Mouse (Mus musculus) left cerebral cortex, adult 8-10 months (tissue): ENCODE measurements around the gene Lamc1. TPM values are rescaled to one million over a fixed set of nuclear protein-coding genes. Genes with fewer than 3 reads are reported as not detected.
"Not testable (repeated sequence)": the region's sequence is repeated elsewhere in the genome, so short reads cannot be mapped to it uniquely, and the experiment has no call there.

ENCODE experiments used
- DNase-seq, 2 experiments: peaks; one replicate each; pipeline ENCODE4 v3.0.0; 2022; ENCODE audit warnings: low spot score in 2 of 2
- total RNA-seq, 4 experiments: library from RNA; stranded (reverse); gene quantifications; 2 replicates each; pipeline ENCODE4 v1.2.4; 2022

The Lamc1 gene
- total RNA-seq, result 10 to 100 TPM; 23.8 to 28.5 (median 27.2) TPM

DNA sequence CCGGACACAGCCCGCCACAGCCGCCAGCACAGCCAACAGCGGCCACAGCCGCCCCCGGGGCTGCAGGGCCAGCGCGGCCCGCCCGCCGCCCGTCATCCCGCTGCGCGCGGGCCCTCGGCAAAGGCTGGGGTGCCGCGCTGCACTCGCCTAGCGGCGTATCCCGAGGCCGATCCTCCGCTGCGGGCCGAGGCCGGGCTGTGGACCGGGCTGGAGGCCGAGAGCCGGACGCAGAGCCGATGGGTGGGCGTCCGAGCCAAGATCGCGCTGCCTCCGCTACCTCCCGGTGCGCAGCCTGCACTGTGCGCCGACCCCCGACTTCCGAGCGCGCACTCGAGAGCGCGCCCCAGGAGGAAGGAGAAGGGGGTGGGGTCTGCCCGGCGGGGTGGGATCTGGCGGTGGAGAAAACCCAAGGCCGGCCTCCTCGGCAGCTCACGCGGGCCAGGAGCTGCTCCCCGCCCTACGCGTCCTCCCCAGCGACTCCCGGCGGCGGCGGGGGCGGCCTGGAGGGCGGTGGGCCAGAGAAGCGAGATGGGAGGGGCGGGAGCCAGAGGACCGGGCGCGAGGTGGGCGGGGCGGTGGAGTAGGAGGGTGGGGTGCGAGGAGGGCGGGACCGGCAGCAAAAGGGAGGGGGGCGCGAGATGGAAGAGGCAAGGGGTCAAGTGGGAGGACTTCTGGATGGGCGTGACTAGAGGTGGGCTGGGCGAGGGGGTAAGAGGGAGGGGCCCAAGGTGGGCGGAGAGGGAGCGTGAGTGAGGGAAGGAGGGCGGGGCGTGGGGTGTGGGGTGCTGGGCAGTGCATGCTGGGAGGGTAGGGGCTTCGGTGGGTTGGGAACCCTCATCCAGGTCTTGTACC, at the start of gene Lamc1:
TSS of gene Lamc1 (minus strand) at position 343 of the 852 bp plus-strand sequence.
- DNase-seq, result peak; percentile 60 to 76

DNA sequence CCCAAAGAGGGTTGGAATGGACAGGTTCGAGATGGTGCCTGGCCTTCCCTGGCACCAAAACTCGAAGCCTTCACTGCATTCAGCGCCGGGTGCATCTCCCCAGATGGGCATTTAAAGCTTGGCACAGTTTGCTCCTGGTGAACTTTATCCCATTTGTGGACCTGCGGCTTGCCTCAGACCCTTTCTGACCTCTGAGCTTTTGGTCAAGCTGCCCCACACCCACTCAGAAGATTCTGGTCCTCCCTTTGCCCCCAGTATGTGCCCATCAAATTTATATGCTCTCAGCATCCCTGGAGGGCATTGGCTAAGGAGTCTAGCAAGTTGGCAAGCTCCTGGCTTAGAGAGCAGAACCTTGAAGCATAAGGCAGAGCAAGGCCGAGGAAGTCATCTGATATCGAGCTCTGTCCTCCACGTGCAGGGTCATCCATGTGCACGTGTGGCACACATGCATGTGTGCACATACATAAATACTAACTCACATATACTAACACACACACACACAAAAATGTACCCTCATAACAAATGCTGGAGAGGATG, 48.2 kb upstream of the Lamc1 start:
- DNase-seq, result no peak

DNA sequence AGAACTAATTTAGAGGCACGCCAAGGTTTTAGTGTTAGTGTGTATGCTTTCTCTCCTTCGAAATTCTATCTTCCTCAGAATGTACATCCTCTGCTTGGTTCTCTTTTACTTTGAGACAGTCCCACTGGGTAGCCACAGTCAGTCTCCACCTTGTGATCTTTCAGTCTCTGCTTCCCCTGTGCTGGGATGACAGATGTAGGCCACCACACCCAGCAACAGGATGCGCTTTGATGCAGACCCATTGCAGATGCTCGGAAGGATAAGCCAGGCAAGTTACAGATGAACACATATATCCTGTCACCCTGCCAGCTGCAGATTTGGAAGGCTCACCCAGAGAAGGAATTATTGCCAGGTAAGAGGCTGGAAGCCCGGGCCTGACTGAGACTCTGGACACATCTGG, 47.2 kb upstream of the Lamc1 start:
- no peak for DNase-seq

DNA sequence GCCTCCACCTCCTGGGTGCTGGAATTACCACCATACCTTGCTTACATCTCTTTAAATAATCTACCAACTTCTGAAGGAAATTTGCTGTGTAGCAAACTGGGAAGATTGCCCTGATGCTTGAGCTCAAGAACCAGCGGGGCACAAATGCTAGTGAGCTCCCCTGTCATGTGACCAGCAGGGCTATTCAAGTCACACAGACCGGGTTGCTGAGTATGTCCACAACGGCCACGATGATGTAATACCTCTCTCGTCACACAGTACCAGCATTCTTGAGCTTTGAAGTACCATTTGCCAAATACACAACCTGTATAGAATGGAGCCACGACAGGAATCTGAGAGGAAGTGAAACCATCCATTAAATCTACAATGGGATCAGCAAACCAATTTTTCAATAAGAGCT, 46.0 kb upstream of the Lamc1 start:
- DNase-seq, result no peak

DNA sequence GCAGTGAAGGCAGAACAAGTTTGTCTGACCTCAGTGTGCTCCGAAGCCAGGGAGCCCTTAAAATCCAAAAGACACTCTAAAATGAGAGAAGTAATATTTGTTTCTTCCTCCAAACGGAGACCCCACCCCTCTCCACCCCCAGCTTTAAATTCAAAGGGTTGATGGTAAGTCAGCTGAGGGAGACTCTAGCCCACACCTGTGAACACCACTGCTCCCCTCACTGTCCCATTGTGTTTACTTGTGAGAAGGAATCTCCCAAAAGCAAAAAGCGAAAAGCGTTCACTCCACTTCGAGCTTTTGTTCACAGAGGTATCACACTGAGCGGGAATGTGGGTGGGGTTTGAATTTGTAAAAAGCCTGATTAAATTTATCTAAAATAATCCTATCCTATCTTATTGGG, 43.9 kb upstream of the Lamc1 start:
- DNase-seq, result no peak

DNA sequence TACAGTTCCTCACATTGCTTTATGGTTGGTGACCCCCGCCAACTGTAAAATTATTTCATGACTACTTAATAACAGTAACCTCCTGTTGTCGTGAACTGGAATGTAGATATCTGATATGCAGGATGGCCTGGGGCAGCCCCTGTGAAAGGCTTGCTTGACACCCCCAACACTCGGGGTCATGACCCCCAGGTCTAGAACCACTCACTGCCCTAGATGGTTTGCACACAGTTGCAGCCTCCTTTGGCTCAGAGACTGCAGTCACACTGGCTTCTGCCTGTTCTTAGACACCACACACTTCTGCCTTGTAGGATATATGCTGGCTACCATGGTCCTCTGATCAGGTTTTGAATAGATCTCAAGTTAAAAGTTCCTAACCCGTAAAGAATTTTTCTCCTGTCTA, 41.5 kb upstream of the Lamc1 start:
- DNase-seq, result no peak

DNA sequence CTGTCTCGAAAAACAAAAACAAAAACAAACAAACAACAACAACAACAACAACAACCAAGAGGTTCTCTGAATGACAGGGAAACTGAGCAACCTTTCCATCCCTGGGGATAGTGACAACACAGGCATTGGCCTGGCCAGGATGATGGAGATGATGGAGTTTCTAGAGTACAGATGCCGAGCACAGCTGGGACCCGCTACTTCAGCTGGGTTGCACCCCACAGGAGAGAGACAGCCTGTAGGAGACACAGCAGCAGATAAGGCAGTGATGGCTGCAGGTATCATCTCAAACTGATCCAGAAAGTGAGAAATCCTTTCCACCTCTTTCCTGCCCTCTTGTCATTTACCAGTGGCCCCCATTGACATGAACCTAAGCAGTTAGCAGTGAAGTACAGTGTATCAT, 39.3 kb upstream of the Lamc1 start:
- DNase-seq, result no peak

DNA sequence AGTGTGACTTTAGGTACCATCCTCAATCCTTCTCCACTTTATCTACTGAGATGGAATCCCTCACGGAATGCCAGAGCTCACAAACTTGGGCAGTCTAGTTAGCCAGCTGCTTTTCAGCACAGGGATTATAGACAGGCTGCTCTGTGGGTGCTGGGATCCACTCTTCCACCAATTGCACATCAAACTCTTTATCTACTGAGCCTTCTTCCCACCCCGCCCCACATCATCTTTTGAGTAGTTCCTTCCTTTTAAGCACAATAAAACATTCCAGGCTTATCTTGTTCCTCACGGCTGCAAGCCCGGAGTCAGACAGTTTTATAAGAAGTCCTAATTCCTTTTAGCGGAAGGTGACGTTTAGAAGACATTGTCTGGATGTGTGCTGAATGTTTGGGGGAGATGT, 36.4 kb upstream of the Lamc1 start:
- DNase-seq, result no peak

DNA sequence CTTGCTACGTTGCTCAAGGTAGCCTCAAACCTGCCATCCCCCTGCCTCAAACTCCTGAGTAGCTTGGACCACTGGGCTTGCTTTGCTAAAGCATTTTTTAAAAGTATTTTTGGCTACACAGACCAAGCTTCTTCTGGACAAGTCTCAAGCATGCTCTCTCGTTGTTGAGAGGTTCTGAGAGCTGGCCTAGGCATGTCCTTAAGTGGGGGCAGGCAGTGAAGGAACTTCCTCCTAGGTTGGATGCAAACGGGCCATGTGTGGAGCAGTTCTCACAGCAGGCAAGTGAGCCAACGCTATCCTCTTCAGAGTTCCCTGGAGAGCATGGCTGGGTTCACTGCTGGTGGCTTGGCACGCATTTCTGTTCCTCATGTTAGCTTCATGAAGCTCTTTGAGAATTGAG, 34.5 kb upstream of the Lamc1 start:
- no peak for DNase-seq

DNA sequence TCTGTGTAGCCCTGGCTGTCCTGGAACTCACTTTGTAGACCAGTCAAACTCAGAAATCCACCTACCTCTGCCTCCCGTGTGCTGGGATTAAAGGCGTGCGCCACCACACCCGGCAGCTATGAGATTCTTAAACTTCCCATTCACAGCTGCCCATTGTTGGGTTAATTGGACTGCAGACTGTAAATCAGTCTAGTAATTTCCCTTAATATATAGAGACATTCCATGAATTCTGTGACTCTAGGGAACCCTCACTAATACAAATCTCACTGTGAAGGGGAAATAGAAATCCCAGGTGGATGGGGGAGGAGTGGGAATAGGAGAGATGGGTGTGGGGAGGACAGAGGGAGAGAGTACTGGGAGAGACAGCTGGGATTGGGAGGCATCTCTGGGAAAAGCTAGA, 29.3 kb upstream of the Lamc1 start:
- DNase-seq, result no peak

DNA sequence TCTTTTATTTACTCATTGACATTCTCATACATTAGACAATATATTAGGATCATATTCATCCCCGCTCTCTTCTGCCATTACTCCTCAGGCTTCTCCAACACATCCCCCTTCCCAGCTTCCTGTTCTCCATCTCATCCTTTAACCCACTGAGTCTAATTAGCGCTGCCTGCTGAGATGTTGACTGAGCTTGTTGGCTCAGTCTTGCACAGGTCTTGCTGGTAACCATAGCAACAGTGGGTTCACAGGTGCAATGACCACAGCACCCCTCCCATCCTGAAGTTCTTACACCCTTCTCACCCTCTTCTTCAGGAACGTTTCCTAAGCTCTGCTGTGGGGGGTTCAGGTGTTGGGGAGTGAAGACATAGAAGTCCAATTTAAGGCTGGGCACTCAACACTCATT, 28.0 kb upstream of the Lamc1 start:
- DNase-seq, result no peak

DNA sequence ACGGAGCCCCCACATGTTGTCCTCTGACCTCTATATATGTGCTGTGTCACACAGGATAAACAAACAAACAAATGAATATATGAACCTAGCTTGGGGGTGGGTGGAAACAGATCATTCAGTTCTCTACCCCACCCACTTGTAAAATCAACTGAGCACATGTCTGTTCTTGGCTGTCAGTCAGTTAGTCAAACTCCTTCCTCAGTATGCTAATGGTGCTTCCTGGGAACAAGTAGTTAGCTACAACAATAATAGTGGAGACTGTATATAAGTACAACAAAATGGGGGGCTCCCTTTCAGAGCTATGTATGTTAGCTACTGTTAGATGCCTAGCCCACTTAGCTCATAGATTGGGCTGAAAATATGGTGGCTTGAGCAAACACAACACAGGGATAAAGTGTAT, 24.6 kb upstream of the Lamc1 start:
- no peak for DNase-seq

DNA sequence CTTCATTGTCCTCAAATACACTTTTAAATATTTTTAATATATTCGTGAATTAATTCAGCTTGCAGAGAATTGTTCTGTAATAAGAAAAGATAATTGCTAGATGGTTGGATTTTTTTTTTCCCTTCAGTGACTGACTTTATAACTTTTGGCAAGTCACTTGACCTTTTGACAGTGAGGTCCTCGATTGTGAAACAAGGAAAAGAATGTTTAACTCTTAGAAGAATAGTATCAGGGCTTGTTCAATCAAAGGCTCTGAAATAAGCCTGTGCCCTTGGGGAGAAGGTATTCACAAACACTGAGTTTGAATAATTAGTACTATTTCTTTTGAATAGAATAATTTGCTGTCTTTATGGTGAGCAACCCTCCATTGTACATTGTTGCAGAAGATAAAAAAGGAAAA, 21.9 kb upstream of the Lamc1 start:
- DNase-seq, result no peak

DNA sequence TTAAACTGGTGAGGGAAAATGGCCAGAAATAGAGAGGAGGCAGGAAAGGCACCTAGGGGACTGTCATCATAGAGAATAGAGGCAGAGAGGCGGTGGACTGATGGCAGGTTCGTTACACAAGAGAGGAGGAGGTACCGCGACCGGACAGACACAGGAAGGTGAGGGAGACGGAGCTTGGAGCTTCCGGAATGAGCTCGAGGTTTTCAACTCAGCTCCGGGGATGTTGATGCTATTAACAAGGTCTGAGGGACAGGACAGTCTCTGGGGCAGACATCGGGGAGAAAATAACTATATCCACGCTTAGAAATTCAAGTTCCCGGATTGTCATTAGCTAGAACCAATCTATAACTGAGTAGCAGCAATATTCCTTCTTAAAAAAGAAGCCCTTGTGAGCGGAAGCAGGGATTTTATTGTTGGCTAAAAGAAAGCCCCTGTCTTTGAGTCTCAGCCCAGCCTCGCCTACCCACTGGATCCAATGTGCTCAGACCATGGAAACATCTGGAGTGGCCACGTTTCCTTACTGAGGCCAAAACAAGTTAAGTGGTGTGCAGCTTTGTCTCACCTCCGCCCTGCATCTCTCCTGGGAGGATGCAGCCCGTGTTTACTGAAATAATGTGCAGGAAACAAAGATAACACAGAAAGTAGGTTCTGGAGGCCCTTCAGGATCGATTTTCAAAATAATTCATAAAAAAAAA, 21.3 kb upstream of the Lamc1 start:
- no peak for DNase-seq

DNA sequence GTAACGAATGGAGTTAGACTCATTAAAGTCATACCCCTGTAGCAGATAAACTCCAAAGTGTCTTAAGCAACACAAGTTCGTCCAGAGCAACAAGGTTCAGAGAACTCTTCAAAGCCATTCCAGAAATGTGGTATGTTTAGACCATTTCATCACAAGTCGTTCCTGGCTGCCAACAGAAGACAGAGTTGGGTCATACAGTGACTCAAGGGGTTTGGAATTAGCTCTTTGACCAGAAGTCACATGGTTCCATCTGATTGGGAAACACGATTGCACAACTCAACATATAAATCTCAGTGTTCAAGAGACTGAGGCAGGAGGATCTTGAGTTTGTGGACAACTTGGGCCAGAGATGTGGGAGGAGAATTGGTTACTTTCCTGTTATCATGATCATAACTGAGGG, 18.4 kb upstream of the Lamc1 start:
- no peak for DNase-seq

DNA sequence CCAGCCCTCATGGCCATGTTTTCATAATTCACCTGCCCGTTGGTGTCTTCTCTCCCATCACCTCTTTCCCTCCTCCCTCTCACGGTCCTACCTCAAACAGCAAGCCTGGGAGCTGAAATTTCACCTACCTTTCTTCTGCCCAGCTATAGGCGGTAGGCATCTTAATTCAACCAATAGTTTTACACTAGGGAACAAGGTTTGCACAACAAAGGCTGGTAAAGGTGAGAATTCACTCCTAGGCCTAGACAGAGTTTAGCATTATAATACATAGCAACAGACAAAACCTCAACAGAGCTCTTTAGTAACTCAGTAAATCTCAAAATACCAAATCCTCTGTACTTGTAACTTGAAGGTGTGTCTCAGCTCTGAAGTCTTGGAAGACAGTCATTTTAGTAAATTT, 15.1 kb upstream of the Lamc1 start:
- DNase-seq, result no peak

DNA sequence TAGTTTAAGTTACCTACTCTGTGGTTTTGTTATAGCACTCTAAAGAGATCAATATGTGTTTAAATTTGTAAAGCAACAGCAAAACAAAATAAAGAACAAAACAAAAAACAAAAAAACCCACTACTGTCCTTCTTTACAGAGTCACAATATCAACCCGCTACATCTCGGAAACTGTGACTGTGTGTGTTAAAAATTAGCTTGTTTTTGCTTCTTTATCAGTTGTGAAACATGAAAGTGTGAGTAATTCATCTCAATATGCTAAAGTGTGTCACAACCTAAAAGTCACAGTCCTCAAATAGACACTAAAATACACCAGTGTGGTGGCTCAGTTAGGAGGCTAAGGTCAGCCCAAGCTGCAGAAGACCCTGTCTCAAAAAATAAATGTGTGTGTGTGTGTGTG, 14.5 kb upstream of the Lamc1 start:
- DNase-seq, result no peak

DNA sequence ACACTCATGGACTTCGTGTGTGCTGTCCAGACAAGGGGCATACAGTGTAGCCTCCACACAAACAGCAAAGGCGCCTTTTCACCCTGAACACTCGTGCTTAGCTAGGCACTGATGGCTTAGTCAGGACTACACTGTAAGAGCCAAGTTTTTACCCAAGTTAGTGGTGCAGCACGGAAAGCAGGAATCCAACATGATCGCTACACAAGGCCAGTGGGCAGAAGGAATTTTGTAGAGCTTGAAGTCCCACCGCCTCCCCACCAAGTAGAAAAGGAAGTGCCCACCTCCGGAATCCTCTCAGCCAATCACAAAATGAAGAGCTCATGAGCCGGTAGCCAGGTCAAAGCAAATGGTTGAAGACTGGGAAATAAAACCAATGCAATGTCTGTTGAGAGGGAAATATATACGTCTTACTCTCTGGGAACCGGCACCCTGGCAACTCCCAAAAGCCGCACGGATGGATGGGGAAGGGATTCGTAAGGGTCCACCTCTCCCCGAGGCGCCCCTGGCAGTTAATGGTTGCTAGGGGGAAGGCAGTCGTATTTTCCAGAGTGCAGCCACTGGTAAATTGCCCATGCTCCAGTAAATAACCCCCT, 13.2 kb upstream of the Lamc1 start:
- DNase-seq, result no peak

DNA sequence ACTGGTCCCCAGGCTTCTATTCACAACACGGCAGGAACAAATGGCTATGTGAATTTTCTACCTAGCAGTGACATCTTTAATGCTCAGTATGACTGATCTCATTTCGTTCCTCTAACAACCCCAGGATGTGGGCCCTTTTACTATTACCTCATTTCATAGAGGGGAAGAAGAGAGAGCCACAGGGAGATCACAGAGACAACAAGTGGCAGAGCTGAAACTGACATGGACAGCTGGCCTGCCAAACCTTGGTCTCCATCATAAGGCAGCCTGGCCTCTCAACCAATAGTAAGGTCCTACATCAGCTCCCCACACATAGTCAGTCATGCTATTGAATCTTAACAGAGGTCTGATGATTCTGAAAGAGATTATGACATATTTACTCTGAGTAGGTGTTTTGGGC, 12.4 kb upstream of the Lamc1 start:
- no peak for DNase-seq

DNA sequence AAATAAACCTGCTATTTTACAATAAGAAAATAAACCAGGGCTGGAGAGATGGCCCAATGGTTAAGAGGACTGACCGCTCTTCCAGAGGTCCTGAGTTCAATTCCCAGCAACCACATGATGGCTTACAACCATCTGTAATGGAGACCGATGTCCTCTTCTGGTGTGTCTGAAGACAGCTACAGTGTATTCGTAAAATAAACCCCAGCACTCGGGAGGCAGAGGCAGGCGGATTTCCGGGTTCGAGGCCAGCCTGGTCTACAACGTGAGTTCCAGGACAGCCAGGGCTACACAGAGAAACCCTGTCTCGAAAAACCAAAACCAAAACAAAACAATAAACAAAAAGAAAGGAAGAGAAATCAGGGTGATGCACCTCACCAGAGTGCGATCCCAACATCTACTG, 2.9 kb upstream of the Lamc1 start:
- not testable (repeated sequence) for DNase-seq

DNA sequence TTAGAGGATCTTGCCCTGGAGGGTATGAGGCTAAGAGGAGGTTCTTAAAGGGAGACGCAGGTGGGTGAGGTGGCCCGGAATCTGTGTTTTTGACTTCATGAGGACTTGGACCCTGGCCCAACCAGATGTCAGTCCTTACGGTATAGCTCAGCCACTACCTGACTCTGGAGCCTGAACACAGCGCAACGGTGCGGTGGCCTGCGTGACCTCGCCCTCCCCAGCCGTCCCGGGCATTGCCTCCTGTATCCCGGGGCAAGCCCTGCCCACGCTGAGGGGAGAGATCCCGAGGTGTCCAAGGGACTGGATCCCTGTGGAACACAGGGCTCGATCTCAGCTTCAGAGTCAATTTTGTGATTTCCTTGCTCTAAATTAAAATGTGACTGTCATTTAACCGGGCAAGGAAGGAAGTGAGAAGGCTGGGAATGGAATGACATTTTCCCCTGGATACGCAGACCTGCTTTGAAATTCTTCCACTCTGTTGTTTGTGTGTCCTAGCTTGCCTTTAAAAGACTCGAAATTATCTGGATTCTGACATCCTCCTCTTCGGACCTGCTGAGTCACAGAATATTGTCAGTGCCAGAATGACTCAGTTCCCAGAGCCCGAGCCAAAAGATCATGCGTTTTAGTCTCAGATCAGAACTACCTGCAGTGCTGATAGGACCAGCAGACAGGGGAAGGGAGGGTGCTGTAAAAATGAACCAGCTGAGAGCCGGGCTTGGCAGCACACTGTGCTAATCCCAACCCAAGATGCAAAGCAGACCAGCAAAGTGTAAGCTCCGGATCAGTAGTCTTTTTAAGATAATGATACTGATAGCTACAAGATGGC, 923 bp upstream of the Lamc1 start:
- peak; percentile 55 to 57 for DNase-seq
